Mouse (Mus musculus): Measurements from ENCODE around the gene Kcnh6.
"Not testable (repeated sequence)": the region's sequence is repeated elsewhere in the genome, so short reads cannot be mapped to it uniquely, and the experiment has no call there.

Gene Kcnh6

GRCm38 (mm10) chr11:106016440-106016839 lies 8.5 kb downstream of the Kcnh6 start:
- no peak for DNase-seq (ENCODE audit: low spot score)

GRCm38 (mm10) chr11:106020051-106020763 lies 12.3 kb downstream of the Kcnh6 start:
- no peak for DNase-seq (ENCODE audit: low spot score)

GRCm38 (mm10) chr11:106025774-106026173 lies 17.9 kb downstream of the Kcnh6 start:
- no peak for DNase-seq (ENCODE audit: low spot score)

- peak; percentile 63 for DNase-seq (ENCODE audit: low spot score)
Measured at GRCm38 (mm10) chr11:106026465-106027151, 18.7 kb downstream of the Kcnh6 start.

GRCm38 (mm10) chr11:106027607-106028006 lies 19.7 kb downstream of the Kcnh6 start:
- DNase-seq (ENCODE audit: low spot score), result no peak

- not testable (repeated sequence) for DNase-seq (ENCODE audit: low spot score)
Measured at GRCm38 (mm10) chr11:106032074-106032473, 24.1 kb downstream of the Kcnh6 start.

GRCm38 (mm10) chr11:106033491-106033919 lies 25.6 kb downstream of the Kcnh6 start:
- no peak for DNase-seq (ENCODE audit: low spot score)

- DNase-seq (ENCODE audit: low spot score), result no peak
Measured at GRCm38 (mm10) chr11:106034986-106035385, 27.1 kb downstream of the Kcnh6 start.

GRCm38 (mm10) chr11:106036548-106037417 lies 28.9 kb downstream of the Kcnh6 start, which contains the start of gene Dcaf7:
Gene Dcaf7 (plus strand): TSS chr11:106036872.
- DNase-seq (ENCODE audit: low spot score), result peak; percentile 98

GRCm38 (mm10) chr11:106037418-106037751 lies 29.5 kb downstream of the Kcnh6 start:
- DNase-seq (ENCODE audit: low spot score), result no peak

- no peak for DNase-seq (ENCODE audit: low spot score)
Measured at GRCm38 (mm10) chr11:106044349-106044748, 36.4 kb downstream of the Kcnh6 start.

- no peak for DNase-seq (ENCODE audit: low spot score)
Measured at GRCm38 (mm10) chr11:106045256-106045655, 37.3 kb downstream of the Kcnh6 start.

GRCm38 (mm10) chr11:106045780-106046179 lies 37.9 kb downstream of the Kcnh6 start:
- DNase-seq (ENCODE audit: low spot score), result no peak

- no peak for DNase-seq (ENCODE audit: low spot score)
Measured at GRCm38 (mm10) chr11:106046584-106046983, 38.7 kb downstream of the Kcnh6 start.

- DNase-seq (ENCODE audit: low spot score), result no peak
Measured at GRCm38 (mm10) chr11:106053921-106054320, 46.0 kb downstream of the Kcnh6 start.

- DNase-seq (ENCODE audit: low spot score), result no peak
Measured at GRCm38 (mm10) chr11:106054600-106054999, 46.7 kb downstream of the Kcnh6 start.

- DNase-seq (ENCODE audit: low spot score), result no peak
Measured at GRCm38 (mm10) chr11:106055341-106055740, 47.4 kb downstream of the Kcnh6 start.

- no peak for DNase-seq (ENCODE audit: low spot score)
Measured at GRCm38 (mm10) chr11:106056819-106057491, 49.0 kb downstream of the Kcnh6 start.

- DNase-seq (ENCODE audit: low spot score), result no peak
Measured at GRCm38 (mm10) chr11:106058020-106058419, 50.1 kb downstream of the Kcnh6 start.

GRCm38 (mm10) chr11:106060549-106060948 lies 52.6 kb downstream of the Kcnh6 start:
- DNase-seq (ENCODE audit: low spot score), result no peak

GRCm38 (mm10) chr11:106061311-106061710 lies 53.4 kb downstream of the Kcnh6 start:
- no peak for DNase-seq (ENCODE audit: low spot score)

- no peak for DNase-seq (ENCODE audit: low spot score)
Measured at GRCm38 (mm10) chr11:106063756-106064155, 55.8 kb downstream of the Kcnh6 start.
